Mouse (Mus musculus): Measurements from ENCODE around the gene Thbs2. TPM values are rescaled to one million over a fixed set of nuclear protein-coding genes. Genes with fewer than 3 reads are reported as not detected.

Gene Thbs2
- polyA plus RNA-seq, 2 experiments: 0.63 to 0.65 TPM

GRCm38 (mm10) chr17:14711032-14711431 is 17.0 kb upstream of the Thbs2 start:
- H3K4me2 ChIP-seq (ENCODE audit: low read depth): no peak overlapping the region
- no peak for ATAC-seq (ENCODE audit: insufficient read depth)
- no peaks in the 10 kb centered on the region for H3K36me3 ChIP-seq (replicated peaks; ENCODE audit: control insufficient read depth, insufficient read depth, low read depth)
- no peak overlapping the region for H3K4me3 ChIP-seq (ENCODE audit: insufficient read depth in 1 of 2, low read depth in 2 of 2, low read length in 2 of 2)
- no peak overlapping the region for H3K27ac ChIP-seq
- DNase-seq (ENCODE audit: low read depth in 3 of 3, low spot score in 3 of 3): no peak
- H3K9me3 ChIP-seq (ENCODE audit: control insufficient read depth, low read length): no peaks in the 10 kb centered on the region
- no peaks in the 10 kb centered on the region for H3K27me3 ChIP-seq (ENCODE audit: control insufficient read depth, insufficient read depth, low read length)
- TF ChIP-seq EP300 (IDR thresholded peaks at IDR 0.05; ENCODE audit: low read depth): no peak
- no peak for TF ChIP-seq CTCF (IDR thresholded peaks at IDR 0.05; ENCODE audit: low read depth)
- WGBS (ENCODE audit: insufficient replicate concordance): 59% methylated on average over 3 of the region's 3 CpGs
- H3K9ac ChIP-seq (replicated peaks): no peak overlapping the region
- no peaks in the 10 kb centered on the region for H3K4me1 ChIP-seq (replicated peaks; ENCODE audit: control insufficient read depth in 2 of 2, insufficient read depth in 2 of 2, low read length in 1 of 2)

GRCm38 (mm10) chr17:14706066-14706465 is 12.0 kb upstream of the Thbs2 start:
- no peak overlapping the region for H3K27ac ChIP-seq
- no peaks in the 10 kb centered on the region for H3K4me1 ChIP-seq (replicated peaks; ENCODE audit: control insufficient read depth in 2 of 2, insufficient read depth in 2 of 2, low read length in 1 of 2)
- DNase-seq (ENCODE audit: low read depth in 3 of 3, low spot score in 3 of 3) (no peak), ATAC-seq (ENCODE audit: insufficient read depth) (no peak)
- H3K9ac ChIP-seq (replicated peaks): no peak overlapping the region
- 41% methylated on average over 4 of the region's 4 CpGs for WGBS (ENCODE audit: insufficient replicate concordance)
- TF ChIP-seq EP300 (IDR thresholded peaks at IDR 0.05; ENCODE audit: low read depth) (no peak), CTCF (IDR thresholded peaks at IDR 0.05; ENCODE audit: low read depth) (no peak)
- no peaks in the 10 kb centered on the region for H3K36me3 ChIP-seq (replicated peaks; ENCODE audit: control insufficient read depth, insufficient read depth, low read depth)
- H3K27me3 ChIP-seq (ENCODE audit: control insufficient read depth, insufficient read depth, low read length): no peaks in the 10 kb centered on the region
- no peaks in the 10 kb centered on the region for H3K9me3 ChIP-seq (ENCODE audit: control insufficient read depth, low read length)
- no peak overlapping the region for H3K4me3 ChIP-seq (ENCODE audit: insufficient read depth in 1 of 2, low read depth in 2 of 2, low read length in 2 of 2)
- no peak overlapping the region for H3K4me2 ChIP-seq (ENCODE audit: low read depth)

- TF ChIP-seq CTCF (IDR thresholded peaks at IDR 0.05; ENCODE audit: low read depth): no peak
- TF ChIP-seq EP300 (IDR thresholded peaks at IDR 0.05; ENCODE audit: low read depth): no peak
- H3K4me3 ChIP-seq (ENCODE audit: insufficient read depth in 1 of 2, low read depth in 2 of 2, low read length in 2 of 2): no peak overlapping the region
- H3K9me3 ChIP-seq (ENCODE audit: control insufficient read depth, low read length): no peaks in the 10 kb centered on the region
- DNase-seq (ENCODE audit: low read depth in 3 of 3, low spot score in 3 of 3) (no peak), ATAC-seq (ENCODE audit: insufficient read depth) (no peak)
- H3K27me3 ChIP-seq (ENCODE audit: control insufficient read depth, insufficient read depth, low read length): no peaks in the 10 kb centered on the region
- no peaks in the 10 kb centered on the region for H3K36me3 ChIP-seq (replicated peaks; ENCODE audit: control insufficient read depth, insufficient read depth, low read depth)
- WGBS (ENCODE audit: insufficient replicate concordance): 59% methylated on average over 2 of the region's 2 CpGs
- no peak overlapping the region for H3K27ac ChIP-seq
- H3K9ac ChIP-seq (replicated peaks): no peak overlapping the region
- no peaks in the 10 kb centered on the region for H3K4me1 ChIP-seq (replicated peaks; ENCODE audit: control insufficient read depth in 2 of 2, insufficient read depth in 2 of 2, low read length in 1 of 2)
- no peak overlapping the region for H3K4me2 ChIP-seq (ENCODE audit: low read depth)
These were observed 11.4 kb upstream of the Thbs2 start for GRCm38 (mm10) chr17:14705466-14705865.

DNA sequence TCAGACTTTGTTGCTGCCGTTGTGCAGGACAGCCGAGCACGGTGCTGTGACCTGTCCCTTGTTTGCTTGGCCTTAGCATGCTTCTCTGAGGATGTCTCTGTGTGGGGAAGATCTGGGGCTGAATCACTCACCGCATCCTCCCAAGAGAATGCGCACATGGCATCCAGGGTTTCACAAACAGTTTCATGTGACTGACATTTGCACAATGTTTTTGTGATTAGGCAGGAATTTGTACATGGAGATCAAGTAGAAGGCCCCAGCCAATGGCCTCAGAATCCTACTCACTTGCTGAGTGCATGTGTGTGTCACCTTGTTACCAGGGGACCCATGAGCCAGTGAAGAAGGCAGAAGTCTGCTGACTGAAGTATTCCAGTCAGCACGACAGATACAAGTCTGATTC is 9.7 kb upstream of the Thbs2 start:
- no peak for ATAC-seq (ENCODE audit: insufficient read depth)
- no peaks in the 10 kb centered on the region for H3K36me3 ChIP-seq (replicated peaks; ENCODE audit: control insufficient read depth, insufficient read depth, low read depth)
- no peak overlapping the region for H3K27ac ChIP-seq
- no peak overlapping the region for H3K4me3 ChIP-seq (ENCODE audit: insufficient read depth in 1 of 2, low read depth in 2 of 2, low read length in 2 of 2)
- no peak for DNase-seq (ENCODE audit: low read depth in 3 of 3, low spot score in 3 of 3)
- H3K27me3 ChIP-seq (ENCODE audit: control insufficient read depth, insufficient read depth, low read length): no peaks in the 10 kb centered on the region
- no peaks in the 10 kb centered on the region for H3K4me1 ChIP-seq (replicated peaks; ENCODE audit: control insufficient read depth in 2 of 2, insufficient read depth in 2 of 2, low read length in 1 of 2)
- no peak for TF ChIP-seq CTCF (IDR thresholded peaks at IDR 0.05; ENCODE audit: low read depth)
- TF ChIP-seq EP300 (IDR thresholded peaks at IDR 0.05; ENCODE audit: low read depth): no peak
- H3K9me3 ChIP-seq (ENCODE audit: control insufficient read depth, low read length): no peaks in the 10 kb centered on the region
- WGBS (ENCODE audit: insufficient replicate concordance): 60% methylated on average over 6 of the region's 6 CpGs
- H3K4me2 ChIP-seq (ENCODE audit: low read depth): no peak overlapping the region
- H3K9ac ChIP-seq (replicated peaks): no peak overlapping the region

GRCm38 (mm10) chr17:14703268-14703667 is 9.2 kb upstream of the Thbs2 start:
- no peaks in the 10 kb centered on the region for H3K9me3 ChIP-seq (ENCODE audit: control insufficient read depth, low read length)
- no peak for ATAC-seq (ENCODE audit: insufficient read depth)
- no peaks in the 10 kb centered on the region for H3K36me3 ChIP-seq (replicated peaks; ENCODE audit: control insufficient read depth, insufficient read depth, low read depth)
- no peak overlapping the region for H3K4me2 ChIP-seq (ENCODE audit: low read depth)
- no peaks in the 10 kb centered on the region for H3K4me1 ChIP-seq (replicated peaks; ENCODE audit: control insufficient read depth in 2 of 2, insufficient read depth in 2 of 2, low read length in 1 of 2)
- no peak for TF ChIP-seq CTCF (IDR thresholded peaks at IDR 0.05; ENCODE audit: low read depth)
- TF ChIP-seq EP300 (IDR thresholded peaks at IDR 0.05; ENCODE audit: low read depth): no peak
- H3K27me3 ChIP-seq (ENCODE audit: control insufficient read depth, insufficient read depth, low read length): no peaks in the 10 kb centered on the region
- H3K27ac ChIP-seq: no peak overlapping the region
- no peak for DNase-seq (ENCODE audit: low read depth in 3 of 3, low spot score in 3 of 3)
- WGBS (ENCODE audit: insufficient replicate concordance): 42% methylated on average over 4 of the region's 4 CpGs
- no peak overlapping the region for H3K9ac ChIP-seq (replicated peaks)
- H3K4me3 ChIP-seq (ENCODE audit: insufficient read depth in 1 of 2, low read depth in 2 of 2, low read length in 2 of 2): no peak overlapping the region
